Mouse (Mus musculus): Measurements from ENCODE around the gene Herc1. TPM values are rescaled to one million over a fixed set of nuclear protein-coding genes. Genes with fewer than 3 reads are reported as not detected.
"Not testable (repeated sequence)": the region's sequence is repeated elsewhere in the genome, so short reads cannot be mapped to it uniquely, and the experiment has no call there.

The Herc1 gene
- total and polyA plus RNA-seq, 2 experiments from 2014 or later = 11.6 to 24.9 TPM

- ATAC-seq (ENCODE audit: insufficient read depth, low read depth) (no peak), DNase-seq (ENCODE audit: low spot score) (no peak)
- no peak for TF ChIP-seq CTCF (IDR thresholded peaks at IDR 0.05; ENCODE audit: low read depth)
- no peak for TF ChIP-seq EP300 (IDR thresholded peaks at IDR 0.05; ENCODE audit: low read depth)
- 96% methylated on average over 3 of the region's 3 CpGs for WGBS
- Histone ChIP-seq H3K27me3 (ENCODE audit: control insufficient read depth, insufficient read depth, low read length) (no peaks in the 10 kb centered on the region), H3K4me3 (ENCODE audit: low read depth, low read length) (no peak overlapping the region), H3K36me3 (replicated peaks; ENCODE audit: control insufficient read depth, insufficient read depth, low read length) (peaks cover 19% of the 10 kb centered on the region), H3K9ac (replicated peaks; ENCODE audit: low read depth, low read length) (no peak overlapping the region), H3K9me3 (replicated peaks; ENCODE audit: control insufficient read depth, low read length) (no peaks in the 10 kb centered on the region), H3K4me1 (ENCODE audit: control insufficient read depth, insufficient read depth) (peaks cover 11% of the 10 kb centered on the region; the same call in 1 of the 2 replicates), H3K27ac (ENCODE audit: low read depth) (no peak overlapping the region), H3K4me2 (ENCODE audit: low read depth, low read length) (no peak overlapping the region)
Observed at GRCm38 (mm10) chr9:66370334-66370733, 20.1 kb downstream of the Herc1 start.

DNA sequence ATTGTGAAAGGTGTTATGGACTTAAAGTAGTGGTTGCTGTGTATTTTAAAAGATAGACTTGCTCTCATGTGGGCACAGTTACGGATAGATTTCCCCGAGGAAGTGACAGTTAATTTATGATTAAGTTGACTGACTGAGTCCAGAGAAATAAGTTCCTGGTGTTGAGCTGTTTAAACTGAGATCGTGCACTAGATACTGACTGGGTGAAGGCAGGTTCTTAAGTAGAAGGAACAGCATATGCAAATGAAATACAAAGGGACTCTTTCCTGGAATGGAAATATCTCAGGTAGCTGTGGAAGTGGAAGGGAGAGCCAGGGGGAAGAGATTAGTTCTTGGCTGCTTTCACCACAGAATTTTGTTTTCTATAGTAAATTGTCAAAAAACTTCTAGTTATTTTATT is 20.6 kb downstream of the Herc1 start:
- no peak overlapping the region for H3K4me2 ChIP-seq (ENCODE audit: low read depth, low read length)
- H3K4me1 ChIP-seq (ENCODE audit: control insufficient read depth, insufficient read depth) = peaks cover 11% of the 10 kb centered on the region; the same call in 1 of the 2 replicates
- H3K9ac ChIP-seq (replicated peaks; ENCODE audit: low read depth, low read length) = no peak overlapping the region
- WGBS = 79% methylated on average over 3 of the region's 3 CpGs
- H3K36me3 ChIP-seq (replicated peaks; ENCODE audit: control insufficient read depth, insufficient read depth, low read length) = peaks cover 19% of the 10 kb centered on the region
- H3K4me3 ChIP-seq (ENCODE audit: low read depth, low read length) = no peak overlapping the region
- DNase-seq (ENCODE audit: low spot score) (no peak), ATAC-seq (ENCODE audit: insufficient read depth, low read depth) (no peak)
- no peaks in the 10 kb centered on the region for H3K9me3 ChIP-seq (replicated peaks; ENCODE audit: control insufficient read depth, low read length)
- no peak for TF ChIP-seq EP300 (IDR thresholded peaks at IDR 0.05; ENCODE audit: low read depth)
- no peak for TF ChIP-seq CTCF (IDR thresholded peaks at IDR 0.05; ENCODE audit: low read depth)
- H3K27me3 ChIP-seq (ENCODE audit: control insufficient read depth, insufficient read depth, low read length) = no peaks in the 10 kb centered on the region
- H3K27ac ChIP-seq (ENCODE audit: low read depth) = no peak overlapping the region

DNA sequence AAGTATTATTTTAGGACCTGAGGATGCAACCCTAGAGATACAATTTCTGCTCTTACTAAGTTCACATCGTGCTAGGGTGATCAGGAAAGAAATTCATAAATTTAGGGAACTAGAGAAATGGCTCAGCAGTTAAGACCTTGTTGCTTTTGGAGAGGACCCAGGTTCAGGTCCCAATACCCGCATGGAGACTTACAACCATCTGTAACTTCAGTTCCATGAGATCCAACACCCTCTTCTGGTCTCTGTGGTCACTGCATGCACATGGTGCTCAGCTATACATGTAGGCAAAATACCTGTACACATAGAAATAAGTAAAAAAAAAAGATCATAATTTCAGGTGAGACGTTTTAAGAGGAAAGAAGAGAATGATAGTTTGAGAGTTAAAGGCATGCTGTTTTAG is 23.2 kb downstream of the Herc1 start:
- no peak overlapping the region for H3K4me2 ChIP-seq (ENCODE audit: low read depth, low read length)
- no peak overlapping the region for H3K27ac ChIP-seq (ENCODE audit: low read depth)
- WGBS = 94% methylated on average over 3 of the region's 3 CpGs
- H3K36me3 ChIP-seq (replicated peaks; ENCODE audit: control insufficient read depth, insufficient read depth, low read length) = peaks cover 19% of the 10 kb centered on the region
- TF ChIP-seq CTCF (IDR thresholded peaks at IDR 0.05; ENCODE audit: low read depth) (no peak), EP300 (IDR thresholded peaks at IDR 0.05; ENCODE audit: low read depth) (no peak)
- no peaks in the 10 kb centered on the region for H3K9me3 ChIP-seq (replicated peaks; ENCODE audit: control insufficient read depth, low read length)
- H3K4me3 ChIP-seq (ENCODE audit: low read depth, low read length) = no peak overlapping the region
- H3K27me3 ChIP-seq (ENCODE audit: control insufficient read depth, insufficient read depth, low read length) = no peaks in the 10 kb centered on the region
- no peak overlapping the region for H3K9ac ChIP-seq (replicated peaks; ENCODE audit: low read depth, low read length)
- ATAC-seq (ENCODE audit: insufficient read depth, low read depth) (no peak), DNase-seq (ENCODE audit: low spot score) (no peak)
- H3K4me1 ChIP-seq (ENCODE audit: control insufficient read depth, insufficient read depth) = peaks cover 7% of the 10 kb centered on the region; the same call in 1 of the 2 replicates

- DNase-seq (ENCODE audit: low spot score) (no peak), ATAC-seq (ENCODE audit: insufficient read depth, low read depth) (no peak)
- Histone ChIP-seq H3K9ac (replicated peaks; ENCODE audit: low read depth, low read length) (no peak overlapping the region), H3K36me3 (replicated peaks; ENCODE audit: control insufficient read depth, insufficient read depth, low read length) (peaks cover 19% of the 10 kb centered on the region), H3K4me2 (ENCODE audit: low read depth, low read length) (no peak overlapping the region), H3K4me3 (ENCODE audit: low read depth, low read length) (no peak overlapping the region), H3K9me3 (replicated peaks; ENCODE audit: control insufficient read depth, low read length) (no peaks in the 10 kb centered on the region), H3K4me1 (ENCODE audit: control insufficient read depth, insufficient read depth) (no peaks in the 10 kb centered on the region), H3K27me3 (ENCODE audit: control insufficient read depth, insufficient read depth, low read length) (no peaks in the 10 kb centered on the region), H3K27ac (ENCODE audit: low read depth) (no peak overlapping the region)
- TF ChIP-seq CTCF (IDR thresholded peaks at IDR 0.05; ENCODE audit: low read depth) = no peak
Observed at GRCm38 (mm10) chr9:66374495-66375478, 24.5 kb downstream of the Herc1 start.

GRCm38 (mm10) chr9:66383417-66383816 is 33.2 kb downstream of the Herc1 start:
- Histone ChIP-seq H3K9me3 (replicated peaks; ENCODE audit: control insufficient read depth, low read length) (no peaks in the 10 kb centered on the region), H3K27ac (ENCODE audit: low read depth) (no peak overlapping the region), H3K9ac (replicated peaks; ENCODE audit: low read depth, low read length) (no peak overlapping the region), H3K4me3 (ENCODE audit: low read depth, low read length) (no peak overlapping the region), H3K4me2 (ENCODE audit: low read depth, low read length) (no peak overlapping the region), H3K4me1 (ENCODE audit: control insufficient read depth, insufficient read depth) (no peaks in the 10 kb centered on the region), H3K27me3 (ENCODE audit: control insufficient read depth, insufficient read depth, low read length) (no peaks in the 10 kb centered on the region), H3K36me3 (replicated peaks; ENCODE audit: control insufficient read depth, insufficient read depth, low read length) (peaks cover 25% of the 10 kb centered on the region)
- WGBS = 88% methylated on average over 3 of the region's 3 CpGs
- ATAC-seq (ENCODE audit: insufficient read depth, low read depth) (no peak), DNase-seq (ENCODE audit: low spot score) (no peak)
- TF ChIP-seq CTCF (IDR thresholded peaks at IDR 0.05; ENCODE audit: low read depth) = no peak
- TF ChIP-seq EP300 (IDR thresholded peaks at IDR 0.05; ENCODE audit: low read depth) = no peak

GRCm38 (mm10) chr9:66390338-66390737 is 40.1 kb downstream of the Herc1 start:
- not testable (repeated sequence) for H3K27me3 ChIP-seq (ENCODE audit: control insufficient read depth, insufficient read depth, low read length); H3K9ac ChIP-seq (replicated peaks; ENCODE audit: low read depth, low read length); H3K4me3 ChIP-seq (ENCODE audit: low read depth, low read length); DNase-seq (ENCODE audit: low spot score); H3K4me1 ChIP-seq (ENCODE audit: control insufficient read depth, insufficient read depth); H3K9me3 ChIP-seq (replicated peaks; ENCODE audit: control insufficient read depth, low read length); H3K27ac ChIP-seq (ENCODE audit: low read depth); H3K4me2 ChIP-seq (ENCODE audit: low read depth, low read length); ATAC-seq (ENCODE audit: insufficient read depth, low read depth)
- H3K36me3 ChIP-seq (replicated peaks; ENCODE audit: control insufficient read depth, insufficient read depth, low read length) = peaks cover 46% of the 10 kb centered on the region
- 97% methylated on average over 2 of the region's 2 CpGs for whole genome bisulfite sequencing

Data from heart, postnatal 0 days (tissue).